Mouse (Mus musculus): ENCODE measurements around the gene Tyro3.

DNA sequence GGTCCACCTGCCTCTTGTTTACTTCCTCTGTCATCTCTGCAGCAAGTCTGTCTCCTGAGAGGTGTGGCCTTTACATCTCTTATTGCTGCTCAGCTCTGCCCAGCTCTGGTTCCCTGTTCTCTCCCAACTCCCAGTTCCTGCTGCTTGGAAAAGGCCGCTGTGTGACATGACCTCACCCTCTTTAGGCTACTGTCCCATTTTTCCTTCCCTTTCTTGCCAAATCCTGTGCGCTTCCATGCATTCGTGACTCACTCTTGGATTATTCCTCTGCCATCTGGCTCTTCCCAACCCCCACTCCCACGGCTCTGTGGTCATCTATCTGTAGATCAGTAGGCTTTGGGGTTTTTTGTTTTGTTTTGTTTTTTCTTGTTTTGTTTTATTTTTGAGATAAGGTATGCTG, 49.4 kb downstream of the Tyro3 start:
- TF ChIP-seq CTCF (IDR thresholded peaks at IDR 0.05; ENCODE audit: extremely low read depth, insufficient read depth, low read length) (no peak), POLR2A (IDR thresholded peaks at IDR 0.05; ENCODE audit: extremely low read depth, insufficient read depth, low read length) (no peak)

All from cortical plate, adult 2 months (tissue).